Mouse (Mus musculus): ENCODE results near the gene Snx30. TPM values are rescaled to one million over a fixed set of nuclear protein-coding genes. Genes with fewer than 3 reads are reported as not detected.

Snx30 gene
- total RNA-seq (2021), result 10 to 100 TPM; 35.8 to 37.8 TPM

GRCm38 (mm10) chr4:59805181-59805967, at the start of gene Snx30:
TSS of gene Snx30 (plus strand) at chr4:59805840.
- peak; percentile 91 for DNase-seq (ENCODE audit: low spot score in 2 of 2)
- intact Hi-C loops (cut with DNase I), result loop anchor here (5.0 kb wide), 1 partner anchor 47 kb away; no protein-coding TSS in a partner anchor

GRCm38 (mm10) chr4:59756332-59757082, 49.1 kb upstream of the Snx30 start:
- intact Hi-C loops (cut with DNase I), result no loop called here
- DNase-seq (ENCODE audit: low spot score in 2 of 2), result peak; percentile 66 to 88

- DNase-seq (ENCODE audit: low spot score in 2 of 2), result no peak
- intact Hi-C loops (cut with DNase I), result no loop called here
Observed at GRCm38 (mm10) chr4:59757452-59758435, 47.9 kb upstream of the Snx30 start.

- intact Hi-C loops (cut with DNase I), result no loop called here
- DNase-seq (ENCODE audit: low spot score in 2 of 2), result no peak
Observed at GRCm38 (mm10) chr4:59760016-59760415, 45.6 kb upstream of the Snx30 start.

- peak in 1 of 2 experiments; percentile 38 for DNase-seq (ENCODE audit: low spot score in 2 of 2)
- intact Hi-C loops (cut with DNase I), result no loop called here
Observed at GRCm38 (mm10) chr4:59760636-59761364, 44.8 kb upstream of the Snx30 start.

- intact Hi-C loops (cut with DNase I), result no loop called here
- no peak for DNase-seq (ENCODE audit: low spot score in 2 of 2)
Observed at GRCm38 (mm10) chr4:59761365-59761729, 44.3 kb upstream of the Snx30 start.

- intact Hi-C loops (cut with DNase I), result loop anchor here (5.0 kb wide), 1 partner anchor 138 kb away; the partner anchor contains the start of gene E130308A19Rik
Observed at GRCm38 (mm10) chr4:59764950-59765349, 40.7 kb upstream of the Snx30 start.

GRCm38 (mm10) chr4:59765385-59766005, 40.1 kb upstream of the Snx30 start:
- no peak for DNase-seq (ENCODE audit: low spot score in 2 of 2)
- intact Hi-C loops (cut with DNase I), result loop anchor here (5.0 kb wide), 1 partner anchor 138 kb away; the partner anchor contains the start of gene E130308A19Rik

More at GRCm38 (mm10) chr4:59764950-59765349, 40.7 kb upstream of the Snx30 start:
- no peak for DNase-seq (ENCODE audit: low spot score in 2 of 2)

- intact Hi-C loops (cut with DNase I), result loop anchor here (5.0 kb wide), 1 partner anchor 140 kb away; the partner anchor contains the start of gene E130308A19Rik
- DNase-seq (ENCODE audit: low spot score in 2 of 2), result no peak
Observed at GRCm38 (mm10) chr4:59767717-59768116, 37.9 kb upstream of the Snx30 start.

GRCm38 (mm10) chr4:59772171-59772879, 33.3 kb upstream of the Snx30 start:
- no peak for DNase-seq (ENCODE audit: low spot score in 2 of 2)
- intact Hi-C loops (cut with DNase I), result no loop called here

- intact Hi-C loops (cut with DNase I), result no loop called here
- DNase-seq (ENCODE audit: low spot score in 2 of 2), result no peak
Observed at GRCm38 (mm10) chr4:59777828-59778227, 27.8 kb upstream of the Snx30 start.

- intact Hi-C loops (cut with DNase I), result loop anchor here (5.0 kb wide), 3 partner anchors 153 to 418 kb away; partner anchors contain the start of gene E130308A19Rik
- DNase-seq (ENCODE audit: low spot score in 2 of 2), result no peak
Observed at GRCm38 (mm10) chr4:59780568-59780967, 25.1 kb upstream of the Snx30 start.

- DNase-seq (ENCODE audit: low spot score in 2 of 2), result peak in 1 of 2 experiments; percentile 21
- intact Hi-C loops (cut with DNase I), result loop anchor here (5.0 kb wide), 3 partner anchors 156 to 421 kb away; partner anchors contain the start of gene E130308A19Rik
Observed at GRCm38 (mm10) chr4:59782853-59783684, 22.6 kb upstream of the Snx30 start.

- intact Hi-C loops (cut with DNase I), result loop anchor here (5.0 kb wide), 3 partner anchors 156 to 421 kb away; partner anchors contain the start of gene E130308A19Rik
- peak; percentile 92 to 98 for DNase-seq (ENCODE audit: low spot score in 2 of 2)
Observed at GRCm38 (mm10) chr4:59783685-59784279, 21.9 kb upstream of the Snx30 start.

GRCm38 (mm10) chr4:59785412-59785811, 20.2 kb upstream of the Snx30 start:
- DNase-seq (ENCODE audit: low spot score in 2 of 2), result no peak
- intact Hi-C loops (cut with DNase I), result loop anchor here (5.0 kb wide), 1 partner anchor 142 kb away; no protein-coding TSS in a partner anchor

GRCm38 (mm10) chr4:59786661-59787060, 19.0 kb upstream of the Snx30 start:
- peak; percentile 74 to 77 for DNase-seq (ENCODE audit: low spot score in 2 of 2)
- intact Hi-C loops (cut with DNase I), result loop anchor here (1.0 to 5.0 kb wide), 3 partner anchors 64 to 141 kb away; no protein-coding TSS in a partner anchor
